Mouse (Mus musculus): ENCODE measurements at regions not wholly inside any gene's neighbourhood (a gene's known extent, or its start where the extent isn't known, plus 50 kb on each side); places are given as distances from the start of the nearest gene placed in this dataset.

- 52% methylated on average over 4 of the region's 4 CpGs for WGBS (ENCODE audit: insufficient replicate concordance)
Measured at GRCm38 (mm10) chr11:38069635-38070034, 833.9 kb upstream of the Tenm2 start.

GRCm38 (mm10) chr11:38067682-38068081, 831.9 kb upstream of the Tenm2 start:
- Histone ChIP-seq H3K27ac (ENCODE audit: low read length) (no peak overlapping the region), H3K4me1 (ENCODE audit: control insufficient read depth, low read depth, low read length) (no peaks in the 10 kb centered on the region), H3K9ac (ENCODE audit: low read depth, low read length) (no peak overlapping the region), H3K4me2 (ENCODE audit: low read depth, low read length) (no peak overlapping the region), H3K36me3 (ENCODE audit: control insufficient read depth, insufficient read depth) (no peaks in the 10 kb centered on the region), H3K9me3 (replicated peaks; ENCODE audit: control insufficient read depth, low read length) (no peaks in the 10 kb centered on the region), H3K27me3 (ENCODE audit: control insufficient read depth, insufficient read depth, low read depth, low read length) (no peaks in the 10 kb centered on the region), H3K4me3 (ENCODE audit: low read depth, low read length) (no peak overlapping the region)
- WGBS (ENCODE audit: insufficient replicate concordance) = 33% methylated on average over 1 of the region's 1 CpGs
- ATAC-seq (ENCODE audit: low read depth) = no peak

More at GRCm38 (mm10) chr11:38069635-38070034, 833.9 kb upstream of the Tenm2 start:
- Histone ChIP-seq H3K36me3 (ENCODE audit: control insufficient read depth, insufficient read depth) (no peaks in the 10 kb centered on the region), H3K9ac (ENCODE audit: low read depth, low read length) (no peak overlapping the region), H3K4me3 (ENCODE audit: low read depth, low read length) (no peak overlapping the region), H3K4me2 (ENCODE audit: low read depth, low read length) (no peak overlapping the region), H3K9me3 (replicated peaks; ENCODE audit: control insufficient read depth, low read length) (no peaks in the 10 kb centered on the region), H3K4me1 (ENCODE audit: control insufficient read depth, low read depth, low read length) (no peaks in the 10 kb centered on the region), H3K27ac (ENCODE audit: low read length) (no peak overlapping the region), H3K27me3 (ENCODE audit: control insufficient read depth, insufficient read depth, low read depth, low read length) (no peaks in the 10 kb centered on the region)
- ATAC-seq (ENCODE audit: low read depth) = no peak

GRCm38 (mm10) chr11:38066091-38066490, 830.3 kb upstream of the Tenm2 start:
- 64% methylated on average over 5 of the region's 5 CpGs for WGBS (ENCODE audit: insufficient replicate concordance)
- no peak overlapping the region for H3K27ac ChIP-seq (ENCODE audit: low read length)
- H3K9ac ChIP-seq (ENCODE audit: low read depth, low read length) = no peak overlapping the region
- ATAC-seq (ENCODE audit: low read depth) = no peak
- no peaks in the 10 kb centered on the region for H3K36me3 ChIP-seq (ENCODE audit: control insufficient read depth, insufficient read depth)
- no peaks in the 10 kb centered on the region for H3K9me3 ChIP-seq (replicated peaks; ENCODE audit: control insufficient read depth, low read length)
- no peak overlapping the region for H3K4me2 ChIP-seq (ENCODE audit: low read depth, low read length)
- H3K4me1 ChIP-seq (ENCODE audit: control insufficient read depth, low read depth, low read length) = no peaks in the 10 kb centered on the region
- H3K27me3 ChIP-seq (ENCODE audit: control insufficient read depth, insufficient read depth, low read depth, low read length) = no peaks in the 10 kb centered on the region
- no peak overlapping the region for H3K4me3 ChIP-seq (ENCODE audit: low read depth, low read length)

- H3K4me2 ChIP-seq (ENCODE audit: low read depth, low read length) = no peak overlapping the region
- no peak for ATAC-seq (ENCODE audit: low read depth)
- no peaks in the 10 kb centered on the region for H3K36me3 ChIP-seq (ENCODE audit: control insufficient read depth, insufficient read depth)
- H3K27me3 ChIP-seq (ENCODE audit: control insufficient read depth, insufficient read depth, low read depth, low read length) = no peaks in the 10 kb centered on the region
- H3K27ac ChIP-seq (ENCODE audit: low read length) = no peak overlapping the region
- H3K9me3 ChIP-seq (replicated peaks; ENCODE audit: control insufficient read depth, low read length) = no peaks in the 10 kb centered on the region
- WGBS (ENCODE audit: insufficient replicate concordance) = 70% methylated on average over 2 of the region's 2 CpGs
- H3K4me1 ChIP-seq (ENCODE audit: control insufficient read depth, low read depth, low read length) = no peaks in the 10 kb centered on the region
- H3K9ac ChIP-seq (ENCODE audit: low read depth, low read length) = no peak overlapping the region
- no peak overlapping the region for H3K4me3 ChIP-seq (ENCODE audit: low read depth, low read length)
Measured at GRCm38 (mm10) chr11:38060105-38060504, 824.3 kb upstream of the Tenm2 start.

GRCm38 (mm10) chr11:38058896-38059295, 823.1 kb upstream of the Tenm2 start:
- H3K36me3 ChIP-seq (ENCODE audit: control insufficient read depth, insufficient read depth) = no peaks in the 10 kb centered on the region
- H3K27me3 ChIP-seq (ENCODE audit: control insufficient read depth, insufficient read depth, low read depth, low read length) = no peaks in the 10 kb centered on the region
- H3K27ac ChIP-seq (ENCODE audit: low read length) = no peak overlapping the region
- no peak overlapping the region for H3K4me3 ChIP-seq (ENCODE audit: low read depth, low read length)
- no peak for ATAC-seq (ENCODE audit: low read depth)
- no peak overlapping the region for H3K9ac ChIP-seq (ENCODE audit: low read depth, low read length)
- H3K9me3 ChIP-seq (replicated peaks; ENCODE audit: control insufficient read depth, low read length) = no peaks in the 10 kb centered on the region
- H3K4me1 ChIP-seq (ENCODE audit: control insufficient read depth, low read depth, low read length) = no peaks in the 10 kb centered on the region
- H3K4me2 ChIP-seq (ENCODE audit: low read depth, low read length) = no peak overlapping the region
- WGBS (ENCODE audit: insufficient replicate concordance) = 28% methylated on average over 2 of the region's 2 CpGs

- Histone ChIP-seq H3K9me3 (replicated peaks; ENCODE audit: control insufficient read depth, low read length) (no peaks in the 10 kb centered on the region), H3K4me1 (ENCODE audit: control insufficient read depth, low read depth, low read length) (no peaks in the 10 kb centered on the region), H3K27me3 (ENCODE audit: control insufficient read depth, insufficient read depth, low read depth, low read length) (no peaks in the 10 kb centered on the region), H3K36me3 (ENCODE audit: control insufficient read depth, insufficient read depth) (no peaks in the 10 kb centered on the region), H3K27ac (ENCODE audit: low read length) (no peak overlapping the region), H3K4me2 (ENCODE audit: low read depth, low read length) (no peak overlapping the region), H3K4me3 (ENCODE audit: low read depth, low read length) (no peak overlapping the region), H3K9ac (ENCODE audit: low read depth, low read length) (no peak overlapping the region)
- WGBS (ENCODE audit: insufficient replicate concordance) = 57% methylated on average over 2 of the region's 2 CpGs
- ATAC-seq (ENCODE audit: low read depth) = no peak
Measured at GRCm38 (mm10) chr11:38036582-38036981, 800.8 kb upstream of the Tenm2 start.

GRCm38 (mm10) chr11:38034526-38035286, 798.9 kb upstream of the Tenm2 start:
- Histone ChIP-seq H3K9ac (ENCODE audit: low read depth, low read length) (no peak overlapping the region), H3K4me2 (ENCODE audit: low read depth, low read length) (no peak overlapping the region), H3K36me3 (ENCODE audit: control insufficient read depth, insufficient read depth) (no peaks in the 10 kb centered on the region), H3K27ac (ENCODE audit: low read length) (no peak overlapping the region), H3K4me3 (ENCODE audit: low read depth, low read length) (no peak overlapping the region), H3K9me3 (replicated peaks; ENCODE audit: control insufficient read depth, low read length) (no peaks in the 10 kb centered on the region), H3K27me3 (ENCODE audit: control insufficient read depth, insufficient read depth, low read depth, low read length) (no peaks in the 10 kb centered on the region), H3K4me1 (ENCODE audit: control insufficient read depth, low read depth, low read length) (no peaks in the 10 kb centered on the region)
- WGBS (ENCODE audit: insufficient replicate concordance) = 62% methylated on average over 2 of the region's 2 CpGs
- no peak for ATAC-seq (ENCODE audit: low read depth)

- Histone ChIP-seq H3K9me3 (replicated peaks; ENCODE audit: control insufficient read depth, low read length) (no peaks in the 10 kb centered on the region), H3K36me3 (ENCODE audit: control insufficient read depth, insufficient read depth) (no peaks in the 10 kb centered on the region), H3K9ac (ENCODE audit: low read depth, low read length) (no peak overlapping the region), H3K4me1 (ENCODE audit: control insufficient read depth, low read depth, low read length) (no peaks in the 10 kb centered on the region), H3K27ac (ENCODE audit: low read length) (no peak overlapping the region), H3K27me3 (ENCODE audit: control insufficient read depth, insufficient read depth, low read depth, low read length) (no peaks in the 10 kb centered on the region), H3K4me3 (ENCODE audit: low read depth, low read length) (no peak overlapping the region), H3K4me2 (ENCODE audit: low read depth, low read length) (no peak overlapping the region)
- ATAC-seq (ENCODE audit: low read depth) = no peak
Measured at GRCm38 (mm10) chr11:38021704-38022103, 785.9 kb upstream of the Tenm2 start.

GRCm38 (mm10) chr11:37978131-37978530, 742.4 kb upstream of the Tenm2 start:
- no peak for ATAC-seq (ENCODE audit: low read depth)
- WGBS (ENCODE audit: insufficient replicate concordance) = 68% methylated on average over 2 of the region's 2 CpGs
- Histone ChIP-seq H3K9me3 (replicated peaks; ENCODE audit: control insufficient read depth, low read length) (no peaks in the 10 kb centered on the region), H3K9ac (ENCODE audit: low read depth, low read length) (no peak overlapping the region), H3K36me3 (ENCODE audit: control insufficient read depth, insufficient read depth) (no peaks in the 10 kb centered on the region), H3K4me3 (ENCODE audit: low read depth, low read length) (no peak overlapping the region), H3K4me1 (ENCODE audit: control insufficient read depth, low read depth, low read length) (no peaks in the 10 kb centered on the region), H3K27me3 (ENCODE audit: control insufficient read depth, insufficient read depth, low read depth, low read length) (no peaks in the 10 kb centered on the region), H3K27ac (ENCODE audit: low read length) (no peak overlapping the region), H3K4me2 (ENCODE audit: low read depth, low read length) (no peak overlapping the region)
